Mouse (Mus musculus) bone marrow, adult 2 months (tissue): ENCODE measurements at regions not wholly inside any gene's neighbourhood (a gene's known extent, or its start where the extent isn't known, plus 50 kb on each side); places are given as distances from the start of the nearest gene placed in this dataset.

ENCODE experiments used
- H3K27ac ChIP-seq: fragments of 200-500 bp; 2 replicates; pipeline ENCODE4 v1.5.1; 2012; ENCODE audit warnings: low read depth, mild to moderate bottlenecking, control low read depth, inconsistent platforms, low read length; ENCODE audit not compliant: control insufficient read depth, poor library complexity, insufficient read depth
- H3K4me1 ChIP-seq: fragments of 200-500 bp; 2 replicates; pipeline ENCODE4 v1.6.1; 2011; ENCODE audit warnings: low read length; ENCODE audit not compliant: control insufficient read depth, insufficient read depth
- H3K4me3 ChIP-seq: fragments of 200-500 bp; replicated peaks from 2 replicates; pipeline ENCODE3; 2011; ENCODE audit warnings: mild to moderate bottlenecking, low read depth, low read length, control low read depth; ENCODE audit not compliant: control insufficient read depth
- CTCF ChIP-seq: fragments of 200-500 bp; IDR thresholded peaks from 2 replicates; pipeline ENCODE4 v1.5.1; 2011; ENCODE audit warnings: low read length, control low read depth; ENCODE audit not compliant: control insufficient read depth, insufficient read depth
- POLR2A ChIP-seq: fragments of 200-500 bp; IDR thresholded peaks from 2 replicates; pipeline ENCODE4 v1.6.1; 2011; ENCODE audit warnings: low read depth, mild to moderate bottlenecking, control low read depth, low read length, borderline replicate concordance; ENCODE audit not compliant: control insufficient read depth
- WGBS: fragments of 180-500 bp; shearing (Covaris S2); methylation state at CpG from one replicate; pipeline ENCODE4 v1.1.7; 2018; 5-methylcytosine and 5-hydroxymethylcytosine counted together

DNA sequence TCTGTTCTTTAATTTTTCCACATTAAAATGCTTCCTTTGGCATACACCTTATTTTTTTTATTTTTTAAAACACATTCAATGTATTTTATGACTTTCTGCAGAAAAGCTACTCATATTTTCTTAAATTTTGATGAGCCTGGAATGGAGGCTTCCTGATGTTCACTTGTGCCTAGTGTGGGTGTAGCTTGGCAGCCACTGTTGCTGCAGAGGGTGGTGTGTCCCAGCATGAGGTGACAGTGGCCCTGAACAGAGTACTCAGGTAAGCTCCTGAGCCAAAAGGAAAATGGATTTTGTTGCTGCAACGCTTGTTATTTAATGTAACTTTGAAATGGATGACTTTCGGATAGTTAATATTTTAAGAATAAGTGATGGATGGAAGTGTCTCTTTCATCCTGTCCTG, 170.6 kb downstream of the Eipr1 start:
- Histone ChIP-seq H3K27ac (no peak overlapping the region), H3K4me3 (no peak overlapping the region), H3K4me1 (no peaks in the 10 kb centered on the region)
- WGBS = 90% methylated on average over 2 of the region's 2 CpGs
- TF ChIP-seq CTCF = no peak
- TF ChIP-seq POLR2A = no peak

GRCm38 (mm10) chr12:28925206-28925605, 173.6 kb downstream of the Eipr1 start:
- Histone ChIP-seq H3K4me3 (no peak overlapping the region), H3K27ac (no peak overlapping the region), H3K4me1 (no peaks in the 10 kb centered on the region)
- TF ChIP-seq POLR2A = no peak
- TF ChIP-seq CTCF = no peak
- WGBS = 75% methylated on average over 4 of the region's 4 CpGs

DNA sequence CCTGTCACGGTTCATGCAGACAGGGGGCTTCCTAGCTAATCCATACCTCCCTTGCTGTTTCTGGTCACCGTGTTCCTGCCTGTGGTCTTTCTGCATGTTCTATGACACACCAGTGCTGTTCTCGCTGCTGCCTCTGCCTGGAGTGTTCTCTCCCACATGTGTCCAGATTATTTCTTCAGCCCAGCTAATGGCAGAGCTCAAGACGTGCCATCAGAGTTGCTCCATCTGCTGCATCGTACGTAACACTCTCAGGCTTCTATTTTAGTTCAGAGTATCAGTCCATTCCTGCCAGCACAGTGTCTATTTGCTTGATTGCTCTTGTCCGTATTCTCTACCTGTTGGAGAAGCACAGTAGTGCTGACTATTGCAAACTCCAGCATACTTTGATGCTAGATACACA, 188.3 kb downstream of the Eipr1 start:
- Histone ChIP-seq H3K4me3 (no peak overlapping the region), H3K27ac (no peak overlapping the region), H3K4me1 (no peaks in the 10 kb centered on the region; the same call in 1 of the 2 replicates)
- TF ChIP-seq POLR2A = no peak
- 76% methylated on average over 7 of the region's 7 CpGs for WGBS

- WGBS = 65% methylated on average over 9 of the region's 9 CpGs
- no peak overlapping the region for H3K27ac ChIP-seq
- no peak for TF ChIP-seq POLR2A
- no peak for TF ChIP-seq CTCF
- H3K4me3 ChIP-seq = no peak overlapping the region
- no peaks in the 10 kb centered on the region for H3K4me1 ChIP-seq
Observed at GRCm38 (mm10) chr12:28948889-28949288, 197.3 kb downstream of the Eipr1 start.

DNA sequence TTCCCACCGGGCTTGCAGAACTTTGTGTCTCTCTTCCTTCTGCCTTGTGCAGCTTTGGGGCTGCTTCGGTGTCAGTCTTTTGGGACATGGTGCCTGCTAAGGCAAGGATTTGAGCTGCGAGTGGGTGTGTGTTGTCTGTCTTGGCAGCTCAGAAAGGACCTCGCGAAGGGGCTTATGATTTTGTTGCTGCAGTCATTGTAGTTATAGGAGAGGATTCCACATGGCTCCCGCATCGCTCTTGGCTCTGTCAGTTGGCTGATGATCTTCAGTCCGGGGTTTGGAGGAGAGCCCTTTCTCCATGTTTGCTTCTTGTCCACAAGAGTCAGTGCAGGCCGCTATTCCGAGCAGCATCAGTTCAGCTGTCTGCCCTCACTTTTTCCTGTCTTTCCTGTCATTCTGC, 197.7 kb downstream of the Eipr1 start:
- WGBS = 71% methylated on average over 10 of the region's 10 CpGs

GRCm38 (mm10) chr12:28957155-28957554, 205.6 kb downstream of the Eipr1 start:
- 55% methylated on average over 1 of the region's 1 CpGs for WGBS
- H3K4me1 ChIP-seq = no peaks in the 10 kb centered on the region
- no peak overlapping the region for H3K27ac ChIP-seq
- no peak for TF ChIP-seq POLR2A
- TF ChIP-seq CTCF = no peak
- H3K4me3 ChIP-seq = no peak overlapping the region

More for the DNA sequence above, 197.7 kb downstream of the Eipr1 start:
- Histone ChIP-seq H3K27ac (no peak overlapping the region), H3K4me1 (no peaks in the 10 kb centered on the region), H3K4me3 (no peak overlapping the region)
- no peak for TF ChIP-seq CTCF
- no peak for TF ChIP-seq POLR2A

- 48% methylated on average over 1 of the region's 1 CpGs for WGBS
- Histone ChIP-seq H3K4me3 (no peak overlapping the region), H3K4me1 (no peaks in the 10 kb centered on the region), H3K27ac (no peak overlapping the region)
- TF ChIP-seq CTCF (no peak), POLR2A (no peak)
Observed at GRCm38 (mm10) chr12:28958661-28959060, 207.1 kb downstream of the Eipr1 start.

DNA sequence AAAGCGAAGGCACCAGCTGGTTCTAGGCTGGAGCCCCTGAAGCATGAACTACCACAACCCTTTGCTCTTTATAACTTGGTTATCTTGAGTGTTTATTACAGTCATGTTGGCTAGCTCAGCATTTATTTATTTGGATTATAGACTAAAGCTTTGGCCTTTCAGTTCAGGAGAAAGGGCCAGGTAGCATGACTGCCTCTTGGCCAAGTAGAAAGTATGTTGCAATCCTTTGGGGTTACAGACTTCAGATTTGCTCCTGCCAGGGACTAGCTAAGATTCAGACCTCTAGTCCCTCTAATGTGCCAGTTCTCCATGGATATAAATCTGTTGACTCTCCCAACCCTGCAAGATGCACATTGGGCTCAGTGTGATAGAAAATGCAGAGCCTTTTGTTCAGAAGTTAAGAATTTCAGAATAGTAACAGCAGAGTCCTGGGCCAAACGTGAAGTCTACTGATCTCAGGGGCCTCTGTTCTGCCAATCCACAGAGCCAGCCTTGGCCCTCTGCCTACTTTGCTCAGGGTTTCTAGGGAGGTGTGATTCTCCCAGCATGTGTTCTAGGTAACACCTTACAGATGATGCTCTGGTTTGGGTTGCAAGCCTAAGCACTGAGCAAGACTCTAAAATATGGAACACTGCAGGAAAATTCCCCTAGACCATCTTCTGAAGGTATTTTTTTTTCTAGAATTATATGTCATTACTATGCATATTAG, 218.2 kb downstream of the Eipr1 start:
- 63% methylated on average over 2 of the region's 2 CpGs for WGBS
- H3K27ac ChIP-seq = no peak overlapping the region
- no peak overlapping the region for H3K4me3 ChIP-seq

GRCm38 (mm10) chr12:28974571-28975041, 223.0 kb downstream of the Eipr1 start:
- TF ChIP-seq CTCF = no peak
- H3K4me3 ChIP-seq = no peak overlapping the region
- no peaks in the 10 kb centered on the region for H3K4me1 ChIP-seq
- H3K27ac ChIP-seq = no peak overlapping the region
- 80% methylated on average over 6 of the region's 6 CpGs for WGBS

More for the DNA sequence above, 218.2 kb downstream of the Eipr1 start:
- no peaks in the 10 kb centered on the region for H3K4me1 ChIP-seq
- TF ChIP-seq POLR2A (no peak), CTCF (no peak)
